Mouse (Mus musculus): Measurements from ENCODE around the gene Mup8. TPM values are rescaled to one million over a fixed set of nuclear protein-coding genes. Genes with fewer than 3 reads are reported as not detected.
"Not testable (repeated sequence)": the region's sequence is repeated elsewhere in the genome, so short reads cannot be mapped to it uniquely, and the experiment has no call there.

Gene Mup8
- not detected for total RNA-seq (2021)
- long read RNA-seq, experiment 1: 0 reads
- long read RNA-seq, experiment 2: 0 reads

DNA sequence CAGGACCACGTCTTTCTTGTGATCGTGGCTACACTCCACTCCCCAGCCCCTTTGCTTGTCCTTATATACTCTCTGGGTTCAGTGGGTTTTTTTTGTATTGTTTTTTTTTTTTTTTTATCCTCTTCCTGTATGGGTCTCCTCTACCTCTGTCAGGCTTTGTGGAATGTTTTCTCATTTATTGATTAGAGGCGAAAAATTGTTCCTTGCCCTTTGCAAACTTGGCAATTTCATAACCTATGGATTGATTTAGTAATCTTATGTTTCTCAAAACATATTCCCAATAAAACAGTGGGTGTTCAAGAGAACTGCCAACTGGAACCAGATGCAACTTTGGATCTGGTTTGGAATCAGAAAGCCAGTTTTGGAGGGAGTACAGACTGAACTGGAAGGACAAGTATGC is at the start of gene Mup8:
Mup8 (minus strand) TSS at position 101 of the 400 bp plus-strand sequence.
- DNase-seq (ENCODE audit: extremely low spot score in 1 of 2, low spot score in 2 of 2); H3K4me3 ChIP-seq; H3K27ac ChIP-seq; intact Hi-C loops (cut with DNase I): not testable (repeated sequence)

DNA sequence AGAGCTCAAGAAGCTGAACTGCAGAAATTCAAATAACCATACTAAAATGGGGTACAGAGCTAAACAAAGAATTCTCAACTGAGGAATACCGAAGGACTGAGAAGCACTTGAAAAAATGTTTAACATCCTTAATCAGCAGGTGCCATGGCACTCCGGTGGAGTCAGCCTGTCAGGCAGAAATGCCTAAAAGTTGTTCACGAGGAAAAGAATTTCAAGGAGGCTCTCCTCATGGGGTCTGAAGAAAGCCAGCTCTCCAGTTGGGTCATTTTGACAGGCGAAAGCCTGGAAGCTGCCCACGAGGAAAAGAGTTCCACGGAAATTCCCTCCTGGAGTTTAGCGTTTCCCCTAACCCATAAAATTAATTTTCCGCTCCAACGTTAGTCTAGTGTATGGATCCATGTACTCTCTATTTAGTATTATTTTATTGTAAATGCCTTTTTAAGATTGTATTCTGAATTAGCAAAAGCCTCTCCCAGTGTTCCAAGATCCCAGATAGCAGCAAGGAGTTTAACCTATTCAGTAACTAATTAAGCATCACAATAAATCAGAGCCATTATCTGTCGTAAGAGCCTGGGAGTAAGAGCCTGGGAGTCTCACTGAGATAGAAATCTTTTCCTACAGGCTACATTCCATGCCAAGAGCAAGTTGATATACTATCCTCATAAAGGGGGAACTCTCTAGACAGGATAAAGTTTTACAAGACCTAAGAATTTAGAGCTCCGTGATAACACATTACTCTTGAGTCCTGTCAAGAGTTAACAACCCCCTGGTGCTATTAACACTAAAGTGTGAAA is 43.8 kb upstream of the Mup8 start:
- intact Hi-C loops (cut with DNase I); DNase-seq (ENCODE audit: extremely low spot score in 1 of 2, low spot score in 2 of 2); H3K4me3 ChIP-seq; H3K27ac ChIP-seq: not testable (repeated sequence)

DNA sequence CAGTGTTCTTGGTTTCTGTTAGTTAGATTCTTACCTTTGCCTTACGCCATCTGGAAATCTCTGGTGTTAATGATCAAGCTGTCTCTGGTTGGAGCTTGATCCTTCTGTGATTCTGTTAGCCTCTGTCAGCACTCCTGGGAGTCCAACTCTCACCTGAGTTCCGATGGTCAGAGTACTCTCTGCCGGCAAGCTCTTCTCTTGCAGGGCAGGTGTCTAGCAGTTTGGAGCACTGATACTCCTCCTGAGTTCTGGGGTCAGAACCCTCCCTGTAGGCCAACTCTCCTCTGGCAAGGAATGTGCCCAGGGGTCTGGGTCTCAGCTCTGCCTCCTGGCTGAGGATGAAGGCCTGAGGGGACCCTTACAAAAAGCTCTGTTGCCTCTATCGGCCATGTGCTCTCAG is 40.3 kb upstream of the Mup8 start:
- intact Hi-C loops (cut with DNase I); H3K27ac ChIP-seq; DNase-seq (ENCODE audit: extremely low spot score in 1 of 2, low spot score in 2 of 2); H3K4me3 ChIP-seq: not testable (repeated sequence)

Other genes starting within 250 kb of the Mup8 start
- gene Mup7, start 152.1 kb downstream of the Mup8 start, total RNA-seq (2021): not detected
- not detected for gene Mup2, start 68.3 kb downstream of the Mup8 start, total RNA-seq (2021)
- gene Mup9, start 199.4 kb upstream of the Mup8 start, total RNA-seq (2021): not detected